Mouse (Mus musculus): ENCODE results near the gene Prrt3. TPM values are rescaled to one million over a fixed set of nuclear protein-coding genes. Genes with fewer than 3 reads are reported as not detected.

Gene Prrt3
- total RNA-seq, 2 experiments from 2014 or later, result not detected

- no peak for ATAC-seq (replicated peaks; ENCODE audit: low FRiP score, poor library complexity, severe bottlenecking)
Measured at GRCm38 (mm10) chr6:113455007-113455406, 46.7 kb downstream of the Prrt3 start.

DNA sequence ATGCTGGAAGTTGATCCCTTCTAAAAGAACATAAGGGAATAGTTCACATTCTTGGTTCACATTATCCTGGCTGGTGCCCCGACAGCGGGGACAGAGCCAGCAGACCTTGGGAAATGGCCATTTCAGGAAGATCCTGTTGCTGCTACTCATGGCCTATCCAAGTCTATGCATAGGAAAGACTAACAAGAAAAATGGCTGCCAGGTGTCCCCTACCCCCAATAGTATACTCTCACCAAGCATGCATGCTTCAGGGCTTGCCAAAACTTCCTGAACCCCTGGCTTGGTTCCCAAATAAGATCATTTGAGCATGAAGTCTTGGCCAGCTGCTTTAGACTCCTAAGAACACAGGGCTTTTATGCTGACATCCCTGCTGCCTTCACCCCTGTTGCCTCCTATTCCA, 49.9 kb downstream of the Prrt3 start:
- no peak for ATAC-seq (replicated peaks; ENCODE audit: low FRiP score, poor library complexity, severe bottlenecking)

DNA sequence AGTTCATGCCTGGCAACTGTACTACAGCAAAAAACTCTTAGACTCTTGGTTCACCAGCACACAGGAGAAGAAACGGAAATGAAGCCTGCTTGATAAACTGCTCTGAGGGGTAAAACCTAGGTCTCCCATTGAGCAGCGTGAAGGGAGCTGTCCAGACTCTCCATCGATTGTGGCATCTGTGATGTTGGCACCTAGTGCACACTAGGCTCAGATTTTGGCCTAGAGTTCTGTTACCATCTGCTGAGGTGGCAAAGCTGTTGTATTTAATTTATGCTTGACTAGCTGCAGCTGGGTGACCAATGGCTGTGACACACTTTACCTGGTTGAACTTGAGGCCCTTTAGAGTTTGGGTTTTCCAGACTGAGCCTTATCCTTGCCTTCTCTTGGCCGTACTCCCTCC, 54.1 kb downstream of the Prrt3 start:
- no peak for ATAC-seq (replicated peaks; ENCODE audit: low FRiP score, poor library complexity, severe bottlenecking)

DNA sequence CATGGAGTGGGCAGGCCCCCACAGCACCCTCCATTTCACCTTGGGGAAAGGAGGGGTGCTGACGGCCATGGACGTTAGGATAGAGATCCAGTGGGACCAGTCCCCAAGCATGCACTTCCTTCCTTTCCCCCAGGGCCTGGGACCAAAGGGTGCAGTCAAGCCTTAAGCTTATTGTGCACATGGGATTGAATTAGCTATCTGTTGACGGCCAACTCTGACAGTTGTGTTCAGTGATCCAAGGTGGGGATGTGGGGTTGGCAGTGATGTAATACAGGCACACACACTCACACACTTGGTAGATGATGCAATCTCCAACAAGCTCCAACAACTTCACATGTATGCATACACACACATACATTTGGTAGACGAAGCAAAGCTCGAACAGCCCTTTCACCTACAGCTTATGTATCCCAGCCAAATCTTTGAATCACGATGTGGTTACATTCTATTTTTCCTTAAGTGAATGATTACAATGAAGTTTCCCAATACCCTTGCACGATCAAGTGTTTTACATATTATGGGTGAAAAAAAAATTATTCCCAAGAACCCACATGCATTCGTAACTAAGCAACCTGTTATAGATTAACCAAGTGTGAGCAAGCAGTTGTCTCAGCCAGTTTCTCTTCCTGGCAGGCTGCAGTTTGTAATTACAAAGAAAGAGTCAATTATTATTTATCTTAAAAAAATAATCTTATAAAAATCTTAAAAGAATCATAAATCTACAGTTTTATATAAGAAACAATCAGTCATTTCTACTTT, 57.3 kb downstream of the Prrt3 start:
- no peak for ATAC-seq (replicated peaks; ENCODE audit: low FRiP score, poor library complexity, severe bottlenecking)

Other genes with a start within 250 kb of the Prrt3 start
- 0.36 TPM in 1 of 2 replicates, not detected in the other for gene Cpne9, start 219.6 kb downstream of the Prrt3 start, total RNA-seq (2015; ENCODE audit: low replicate concordance)
- 0.64 TPM in 1 of 2 replicates, not detected in the other for gene Cpne9, start 219.6 kb downstream of the Prrt3 start, total RNA-seq (2017; ENCODE audit: low replicate concordance)
- 33.5 and 43.6 TPM in 2 replicates for gene Brpf1, start 194.8 kb downstream of the Prrt3 start, total RNA-seq (2015; ENCODE audit: low replicate concordance)
- 30.7 and 41.5 TPM in 2 replicates for gene Brpf1, start 194.8 kb downstream of the Prrt3 start, total RNA-seq (2017; ENCODE audit: low replicate concordance)
- gene Ogg1, start 175.0 kb downstream of the Prrt3 start, total RNA-seq (2015; ENCODE audit: low replicate concordance), result 3.2 and 9.2 TPM in 2 replicates
- not detected in 2 replicates for gene Ogg1, start 175.0 kb downstream of the Prrt3 start, total RNA-seq (2017; ENCODE audit: low replicate concordance)
- gene Camk1, start 157.9 kb downstream of the Prrt3 start, total RNA-seq (2015; ENCODE audit: low replicate concordance), result 8.8 and 13.3 TPM in 2 replicates
- 3.1 and 8.5 TPM in 2 replicates for gene Camk1, start 157.9 kb downstream of the Prrt3 start, total RNA-seq (2017; ENCODE audit: low replicate concordance)
- 1.7 and 6.8 TPM in 2 replicates for gene Tada3, start 124.0 kb downstream of the Prrt3 start, total RNA-seq (2015; ENCODE audit: low replicate concordance)
- gene Tada3, start 124.0 kb downstream of the Prrt3 start, total RNA-seq (2017; ENCODE audit: low replicate concordance), result 9.9 and 10.9 TPM in 2 replicates
- 45.3 and 71.7 TPM in 2 replicates for gene Arpc4, start 123.8 kb downstream of the Prrt3 start, total RNA-seq (2015; ENCODE audit: low replicate concordance)
- 33.7 and 71.5 TPM in 2 replicates for gene Arpc4, start 123.8 kb downstream of the Prrt3 start, total RNA-seq (2017; ENCODE audit: low replicate concordance)
- 0.72 TPM in 1 of 2 replicates, not detected in the other for gene Ttll3, start 112.7 kb downstream of the Prrt3 start, total RNA-seq (2015; ENCODE audit: low replicate concordance)
- 1.7 and 4.0 TPM in 2 replicates for gene Ttll3, start 112.7 kb downstream of the Prrt3 start, total RNA-seq (2017; ENCODE audit: low replicate concordance)
- not detected in 2 replicates for gene Rpusd3, start 82.6 kb downstream of the Prrt3 start, total RNA-seq (2015; ENCODE audit: low replicate concordance)
- 1.4 and 2.1 TPM in 2 replicates for gene Rpusd3, start 82.6 kb downstream of the Prrt3 start, total RNA-seq (2017; ENCODE audit: low replicate concordance)
- gene Cidec, start 66.2 kb downstream of the Prrt3 start, total RNA-seq (2015; ENCODE audit: low replicate concordance), result not detected in 2 replicates
- not detected in 2 replicates for gene Cidec, start 66.2 kb downstream of the Prrt3 start, total RNA-seq (2017; ENCODE audit: low replicate concordance)
- gene Jagn1, start 59.4 kb downstream of the Prrt3 start, total RNA-seq (2015; ENCODE audit: low replicate concordance), result 11.2 and 13.0 TPM in 2 replicates
- gene Jagn1, start 59.4 kb downstream of the Prrt3 start, total RNA-seq (2017; ENCODE audit: low replicate concordance), result 4.5 and 6.9 TPM in 2 replicates
- not detected in 2 replicates for gene Il17re, start 43.4 kb downstream of the Prrt3 start, total RNA-seq (2015; ENCODE audit: low replicate concordance)
- not detected in 2 replicates for gene Il17re, start 43.4 kb downstream of the Prrt3 start, total RNA-seq (2017; ENCODE audit: low replicate concordance)
- gene Il17rc, start 30.5 kb downstream of the Prrt3 start, total RNA-seq (2015; ENCODE audit: low replicate concordance), result not detected in 2 replicates
- not detected in 2 replicates for gene Il17rc, start 30.5 kb downstream of the Prrt3 start, total RNA-seq (2017; ENCODE audit: low replicate concordance)
- not detected in 2 replicates for gene Creld1, start 18.6 kb downstream of the Prrt3 start, total RNA-seq (2015; ENCODE audit: low replicate concordance)
- gene Creld1, start 18.6 kb downstream of the Prrt3 start, total RNA-seq (2017; ENCODE audit: low replicate concordance), result not detected in 2 replicates
- 23.5 and 67.8 TPM in 2 replicates for gene Emc3, start 29.7 kb upstream of the Prrt3 start, total RNA-seq (2015; ENCODE audit: low replicate concordance)
- 15.2 and 28.4 TPM in 2 replicates for gene Emc3, start 29.7 kb upstream of the Prrt3 start, total RNA-seq (2017; ENCODE audit: low replicate concordance)
- 33.9 and 57.8 TPM in 2 replicates for gene Fancd2, start 29.8 kb upstream of the Prrt3 start, total RNA-seq (2015; ENCODE audit: low replicate concordance)
- gene Fancd2, start 29.8 kb upstream of the Prrt3 start, total RNA-seq (2017; ENCODE audit: low replicate concordance), result 28.6 and 48.3 TPM in 2 replicates
- not detected in 2 replicates for gene Fancd2os, start 98.8 kb upstream of the Prrt3 start, total RNA-seq (2015; ENCODE audit: low replicate concordance)
- gene Fancd2os, start 98.8 kb upstream of the Prrt3 start, total RNA-seq (2017; ENCODE audit: low replicate concordance), result not detected in 2 replicates
- 109 and 117 TPM in 2 replicates for gene Brk1, start 102.8 kb upstream of the Prrt3 start, total RNA-seq (2015; ENCODE audit: low replicate concordance)
- 41.2 and 42.5 TPM in 2 replicates for gene Brk1, start 102.8 kb upstream of the Prrt3 start, total RNA-seq (2017; ENCODE audit: low replicate concordance)
- 4.7 and 52.0 TPM in 2 replicates for gene Vhl, start 122.0 kb upstream of the Prrt3 start, total RNA-seq (2015; ENCODE audit: low replicate concordance)
- 3.6 and 4.2 TPM in 2 replicates for gene Vhl, start 122.0 kb upstream of the Prrt3 start, total RNA-seq (2017; ENCODE audit: low replicate concordance)
- 7.2 and 23.1 TPM in 2 replicates for gene Irak2, start 136.5 kb upstream of the Prrt3 start, total RNA-seq (2015; ENCODE audit: low replicate concordance)
- gene Irak2, start 136.5 kb upstream of the Prrt3 start, total RNA-seq (2017; ENCODE audit: low replicate concordance), result 34.8 and 64.6 TPM in 2 replicates
- gene Tatdn2, start 195.1 kb upstream of the Prrt3 start, total RNA-seq (2015; ENCODE audit: low replicate concordance), result 14.3 and 17.7 TPM in 2 replicates
- 44.0 and 55.7 TPM in 2 replicates for gene Tatdn2, start 195.1 kb upstream of the Prrt3 start, total RNA-seq (2017; ENCODE audit: low replicate concordance)
- gene Ghrl, start 217.9 kb upstream of the Prrt3 start, total RNA-seq (2015; ENCODE audit: low replicate concordance), result 17.2 TPM in 1 of 2 replicates, not detected in the other
- 1.5 and 13.5 TPM in 2 replicates for gene Ghrl, start 217.9 kb upstream of the Prrt3 start, total RNA-seq (2017; ENCODE audit: low replicate concordance)
- 47.8 and 48.3 TPM in 2 replicates for gene Sec13, start 238.8 kb upstream of the Prrt3 start, total RNA-seq (2015; ENCODE audit: low replicate concordance)
- 28.4 and 44.2 TPM in 2 replicates for gene Sec13, start 238.8 kb upstream of the Prrt3 start, total RNA-seq (2017; ENCODE audit: low replicate concordance)